Mouse (Mus musculus): ENCODE results near the gene Rnf212b. TPM values are rescaled to one million over a fixed set of nuclear protein-coding genes. Genes with fewer than 3 reads are reported as not detected.

Rnf212b gene
- not detected for polyA plus RNA-seq (2015; fragmentation: Illumina TruSeq; extraction: RNeasy Lipid Tissue Mini Kit (QIAGEN cat#74804); ENCODE audit: insufficient read depth, low replicate concordance)

DNA sequence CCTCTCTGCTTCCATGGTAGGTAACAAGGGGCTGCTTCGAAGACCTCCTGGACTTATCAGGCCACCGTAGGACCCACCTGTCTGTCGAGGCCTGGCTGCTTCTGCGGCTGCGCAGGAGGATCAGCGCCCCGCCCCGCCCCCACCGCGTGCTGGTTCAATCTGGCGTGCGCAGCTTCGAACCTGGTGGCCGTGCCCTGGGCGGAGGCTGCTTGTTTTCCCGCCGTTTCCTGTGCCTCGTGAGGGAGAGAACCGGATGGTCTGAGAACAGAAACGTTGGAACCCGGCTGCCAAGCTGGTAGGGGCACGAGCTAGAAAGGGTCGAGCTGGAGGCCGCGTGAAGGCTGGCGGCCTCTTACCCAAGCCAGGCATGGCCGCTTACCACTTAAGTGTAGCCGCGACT is at the start of gene Rnf212b:
Rnf212b (plus strand) TSS at position 151 of the 400 bp plus-strand sequence.

DNA sequence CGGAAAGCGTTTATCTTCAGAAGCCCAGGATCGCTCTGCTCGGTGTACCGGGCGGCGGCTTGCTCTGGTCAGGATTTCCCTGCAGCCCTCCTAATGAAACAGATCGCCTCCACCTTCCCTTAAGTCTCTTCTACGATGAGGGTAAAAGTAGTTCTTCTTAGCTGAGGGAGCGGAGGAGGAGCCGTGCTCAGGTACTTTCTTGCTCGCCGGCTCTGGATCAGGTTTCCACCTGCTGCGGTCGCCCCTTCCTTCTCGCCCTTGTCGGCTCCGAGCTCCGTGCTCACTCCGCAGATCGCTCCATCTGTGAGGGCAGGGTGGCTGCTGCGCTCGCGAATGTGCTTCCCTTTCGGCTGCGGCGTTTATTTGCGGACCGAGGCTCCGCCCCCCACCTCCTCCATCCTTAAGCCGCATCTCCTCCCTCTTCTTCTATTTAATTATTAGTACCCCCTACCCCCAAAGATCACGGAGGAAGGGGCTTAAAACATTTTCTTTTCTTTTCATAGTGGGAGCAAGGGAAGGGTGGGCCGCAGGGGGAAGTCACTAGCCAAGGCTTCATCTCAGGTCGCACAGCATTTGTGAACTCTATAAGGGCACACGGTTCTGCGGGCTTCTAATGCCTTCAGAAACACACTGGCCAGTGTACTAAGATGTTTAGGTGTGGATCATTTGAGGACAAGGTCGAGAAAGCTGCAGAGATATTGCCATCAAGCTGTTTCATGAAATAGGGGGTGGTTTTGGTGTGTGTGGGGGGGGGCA is 32.2 kb upstream of the Rnf212b start, which contains the start of gene Slc7a8:
Slc7a8 (minus strand) TSS at position 337 of the 756 bp plus-strand sequence.

DNA sequence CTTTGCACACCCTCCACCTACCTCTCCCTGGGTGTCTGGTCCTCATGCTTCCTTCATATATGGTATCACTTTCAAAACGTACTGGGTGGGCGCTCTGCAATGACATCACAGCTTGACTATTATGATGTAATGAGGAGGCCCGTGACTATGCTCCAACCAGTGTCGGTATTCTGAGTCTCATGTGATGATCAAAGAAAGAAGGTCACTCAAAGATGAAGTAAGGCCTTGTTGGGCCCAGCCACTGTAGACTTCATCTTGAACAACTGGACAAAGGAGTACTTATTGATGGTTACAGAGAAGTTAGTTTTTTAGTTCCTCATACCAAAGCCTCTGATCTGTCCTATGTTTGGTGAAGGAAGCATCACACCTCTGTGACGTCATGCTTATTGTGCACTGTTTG is 56.9 kb downstream of the Rnf212b start, which contains the start of gene Homez:
Homez (minus strand) TSS at position 101 of the 400 bp plus-strand sequence.

DNA sequence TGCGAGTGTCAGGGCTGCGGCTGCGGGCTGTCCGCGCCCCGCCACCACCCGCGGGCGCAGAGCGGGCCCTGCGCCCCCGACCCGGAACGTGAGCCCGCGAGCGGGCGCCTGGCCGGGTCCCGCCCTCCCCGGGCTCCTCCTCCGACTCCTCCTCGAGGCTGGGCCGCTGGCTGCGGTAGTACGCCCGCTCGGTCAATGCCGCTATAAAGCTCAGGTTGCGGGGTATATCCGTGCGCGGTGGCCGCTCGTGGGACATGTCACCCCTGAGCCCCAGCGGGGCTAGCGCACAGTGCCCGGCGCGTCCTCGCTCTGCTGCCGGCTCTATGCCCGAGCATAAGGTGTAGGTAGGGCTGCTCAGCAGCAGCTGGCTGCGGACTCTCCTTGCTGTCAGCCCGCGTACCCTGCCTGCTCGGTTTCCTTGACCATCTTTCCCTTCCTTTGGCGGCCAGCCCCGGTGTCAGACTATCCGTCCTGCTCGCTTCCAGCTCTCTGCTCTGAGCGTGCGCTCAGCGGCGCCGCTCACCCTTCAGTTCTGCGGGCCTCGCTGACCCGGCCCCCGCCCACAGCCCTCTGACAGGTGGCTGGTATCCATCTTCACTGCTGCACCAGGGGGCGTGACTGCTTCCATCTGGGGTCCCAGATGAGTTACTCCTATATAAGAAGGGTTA is 63.2 kb downstream of the Rnf212b start, which contains the start of gene Ppp1r3e:
Ppp1r3e (minus strand) TSS at position 503 of the 668 bp plus-strand sequence.

GRCm38 (mm10) chr14:54883154-54884021 is 69.4 kb downstream of the Rnf212b start, which contains the start of the genes Bcl2l2 and Gm20521:
Gene Bcl2l2, plus strand, starts transcription at chr14:54883377.
Gene Gm20521, plus strand, starts transcription at chr14:54883441.

DNA sequence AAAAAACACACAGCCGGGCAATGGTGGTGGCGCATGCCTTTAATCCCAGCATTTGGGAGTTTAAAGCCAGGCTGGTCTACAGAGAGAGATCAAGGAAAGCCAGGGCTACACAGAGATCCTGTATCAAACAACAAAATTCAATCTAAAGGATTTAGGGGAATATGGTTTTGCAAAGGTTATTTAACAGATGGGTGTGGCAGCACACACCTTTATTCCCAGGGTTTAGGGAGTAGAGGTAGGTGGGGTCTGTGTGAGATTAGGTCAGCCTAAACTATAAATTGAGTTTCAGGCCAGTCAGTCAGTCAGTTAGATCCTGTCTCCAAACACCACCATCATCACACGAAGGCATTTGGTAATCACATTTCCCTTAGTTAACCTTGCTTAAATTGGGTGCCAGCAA is 78.3 kb downstream of the Rnf212b start, which contains the start of gene Pabpn1:
Pabpn1 (plus strand) TSS at position 301 of the 400 bp plus-strand sequence.

Other genes with a start within 250 kb of the Rnf212b start
- gene Ajuba, start 236.6 kb upstream of the Rnf212b start, polyA plus RNA-seq (2015; fragmentation: Illumina TruSeq; extraction: RNeasy Lipid Tissue Mini Kit (QIAGEN cat#74804); ENCODE audit: insufficient read depth, low replicate concordance): 4.2 TPM
- gene 4931414P19Rik, start 208.1 kb upstream of the Rnf212b start, polyA plus RNA-seq (2015; fragmentation: Illumina TruSeq; extraction: RNeasy Lipid Tissue Mini Kit (QIAGEN cat#74804); ENCODE audit: insufficient read depth, low replicate concordance): 3.6 TPM
- 39.6 TPM for gene Psmb5, start 196.1 kb upstream of the Rnf212b start, polyA plus RNA-seq (2015; fragmentation: Illumina TruSeq; extraction: RNeasy Lipid Tissue Mini Kit (QIAGEN cat#74804); ENCODE audit: insufficient read depth, low replicate concordance)
- gene Psmb11, start 192.7 kb upstream of the Rnf212b start, polyA plus RNA-seq (2015; fragmentation: Illumina TruSeq; extraction: RNeasy Lipid Tissue Mini Kit (QIAGEN cat#74804); ENCODE audit: insufficient read depth, low replicate concordance): not detected
- not detected for gene Gm17606, start 173.2 kb upstream of the Rnf212b start, polyA plus RNA-seq (2015; fragmentation: Illumina TruSeq; extraction: RNeasy Lipid Tissue Mini Kit (QIAGEN cat#74804); ENCODE audit: insufficient read depth, low replicate concordance)
- gene Cdh24, start 172.8 kb upstream of the Rnf212b start, polyA plus RNA-seq (2015; fragmentation: Illumina TruSeq; extraction: RNeasy Lipid Tissue Mini Kit (QIAGEN cat#74804); ENCODE audit: insufficient read depth, low replicate concordance): 1.2 TPM
- 39.1 TPM for gene 1700123O20Rik, start 127.9 kb upstream of the Rnf212b start, polyA plus RNA-seq (2015; fragmentation: Illumina TruSeq; extraction: RNeasy Lipid Tissue Mini Kit (QIAGEN cat#74804); ENCODE audit: insufficient read depth, low replicate concordance)
- 429 TPM for gene Acin1, start 127.2 kb upstream of the Rnf212b start, polyA plus RNA-seq (2015; fragmentation: Illumina TruSeq; extraction: RNeasy Lipid Tissue Mini Kit (QIAGEN cat#74804); ENCODE audit: insufficient read depth, low replicate concordance)
- gene Gm29776, start 115.3 kb upstream of the Rnf212b start, polyA plus RNA-seq (2015; fragmentation: Illumina TruSeq; extraction: RNeasy Lipid Tissue Mini Kit (QIAGEN cat#74804); ENCODE audit: insufficient read depth, low replicate concordance): not detected
- gene Cebpe, start 102.0 kb upstream of the Rnf212b start, polyA plus RNA-seq (2015; fragmentation: Illumina TruSeq; extraction: RNeasy Lipid Tissue Mini Kit (QIAGEN cat#74804); ENCODE audit: insufficient read depth, low replicate concordance): not detected
- gene Slc7a8, start 32.2 kb upstream of the Rnf212b start, polyA plus RNA-seq (2015; fragmentation: Illumina TruSeq; extraction: RNeasy Lipid Tissue Mini Kit (QIAGEN cat#74804); ENCODE audit: insufficient read depth, low replicate concordance): 6.3 TPM
- 5.4 TPM for gene Homez, start 56.8 kb downstream of the Rnf212b start, polyA plus RNA-seq (2015; fragmentation: Illumina TruSeq; extraction: RNeasy Lipid Tissue Mini Kit (QIAGEN cat#74804); ENCODE audit: insufficient read depth, low replicate concordance)
- gene Ppp1r3e, start 63.4 kb downstream of the Rnf212b start, polyA plus RNA-seq (2015; fragmentation: Illumina TruSeq; extraction: RNeasy Lipid Tissue Mini Kit (QIAGEN cat#74804); ENCODE audit: insufficient read depth, low replicate concordance): 10.9 TPM
- gene Bcl2l2, start 69.2 kb downstream of the Rnf212b start, polyA plus RNA-seq (2015; fragmentation: Illumina TruSeq; extraction: RNeasy Lipid Tissue Mini Kit (QIAGEN cat#74804); ENCODE audit: insufficient read depth, low replicate concordance): 16.2 TPM
- not detected for gene Gm20521, start 69.3 kb downstream of the Rnf212b start, polyA plus RNA-seq (2015; fragmentation: Illumina TruSeq; extraction: RNeasy Lipid Tissue Mini Kit (QIAGEN cat#74804); ENCODE audit: insufficient read depth, low replicate concordance)
- 254 TPM for gene Pabpn1, start 78.4 kb downstream of the Rnf212b start, polyA plus RNA-seq (2015; fragmentation: Illumina TruSeq; extraction: RNeasy Lipid Tissue Mini Kit (QIAGEN cat#74804); ENCODE audit: insufficient read depth, low replicate concordance)
- 2.9 TPM for gene Slc22a17, start 99.0 kb downstream of the Rnf212b start, polyA plus RNA-seq (2015; fragmentation: Illumina TruSeq; extraction: RNeasy Lipid Tissue Mini Kit (QIAGEN cat#74804); ENCODE audit: insufficient read depth, low replicate concordance)
- gene Efs, start 112.0 kb downstream of the Rnf212b start, polyA plus RNA-seq (2015; fragmentation: Illumina TruSeq; extraction: RNeasy Lipid Tissue Mini Kit (QIAGEN cat#74804); ENCODE audit: insufficient read depth, low replicate concordance): 0.65 TPM
- gene Il25, start 118.6 kb downstream of the Rnf212b start, polyA plus RNA-seq (2015; fragmentation: Illumina TruSeq; extraction: RNeasy Lipid Tissue Mini Kit (QIAGEN cat#74804); ENCODE audit: insufficient read depth, low replicate concordance): not detected
- not detected for gene Cmtm5, start 122.1 kb downstream of the Rnf212b start, polyA plus RNA-seq (2015; fragmentation: Illumina TruSeq; extraction: RNeasy Lipid Tissue Mini Kit (QIAGEN cat#74804); ENCODE audit: insufficient read depth, low replicate concordance)
- not detected for gene Myh6, start 152.8 kb downstream of the Rnf212b start, polyA plus RNA-seq (2015; fragmentation: Illumina TruSeq; extraction: RNeasy Lipid Tissue Mini Kit (QIAGEN cat#74804); ENCODE audit: insufficient read depth, low replicate concordance)
- not detected for gene Gm17428, start 162.8 kb downstream of the Rnf212b start, polyA plus RNA-seq (2015; fragmentation: Illumina TruSeq; extraction: RNeasy Lipid Tissue Mini Kit (QIAGEN cat#74804); ENCODE audit: insufficient read depth, low replicate concordance)
- gene Myh7, start 180.5 kb downstream of the Rnf212b start, polyA plus RNA-seq (2015; fragmentation: Illumina TruSeq; extraction: RNeasy Lipid Tissue Mini Kit (QIAGEN cat#74804); ENCODE audit: insufficient read depth, low replicate concordance): not detected
- gene Ngdn, start 201.3 kb downstream of the Rnf212b start, polyA plus RNA-seq (2015; fragmentation: Illumina TruSeq; extraction: RNeasy Lipid Tissue Mini Kit (QIAGEN cat#74804); ENCODE audit: insufficient read depth, low replicate concordance): 57.4 TPM